Mouse (Mus musculus) MEL (cell line): ENCODE results near the gene Med23. TPM values are rescaled to one million over a fixed set of nuclear protein-coding genes. Genes with fewer than 3 reads are reported as not detected.

Experiments
- DNase-seq: peaks from one replicate; pipeline ENCODE4 v3.0.0; 2011; ENCODE audit warnings: low read depth, low spot score
- H3K27ac ChIP-seq: 2 replicates; pipeline ENCODE4 v1.5.1; 2012; ENCODE audit warnings: low read depth, mild to moderate bottlenecking, control low read depth, low read length, moderate library complexity; ENCODE audit not compliant: control insufficient read depth
- H3K27me3 ChIP-seq, 2 experiments: fragments of 150-350 bp in 1 of 2; sonication (generic) in 1 of 2; 2 replicates each; pipeline ENCODE4 v1.6.1; 2012; ENCODE audit warnings: low read length in 2 of 2, mild to moderate bottlenecking in 2 of 2, improper control_type of control experiment in 1 of 2, moderate library complexity in 1 of 2; ENCODE audit not compliant: insufficient read depth in 2 of 2, control insufficient read depth in 1 of 2
- H3K36me3 ChIP-seq, 2 experiments: 2 replicates each; pipeline ENCODE4 v1.6.1; 2012 to 2014; ENCODE audit warnings: low read length in 2 of 2, improper control_type of control experiment in 1 of 2, inconsistent platforms in 1 of 2, mild to moderate bottlenecking in 1 of 2; ENCODE audit not compliant: insufficient read depth in 2 of 2, control insufficient read depth in 1 of 2
- H3K4me1 ChIP-seq, 2 experiments: fragments of 150-350 bp in 1 of 2; sonication (generic) in 1 of 2; 2 replicates each; pipeline ENCODE4 v1.6.1; 2012; ENCODE audit warnings: low read length in 2 of 2, improper control_type of control experiment in 1 of 2, mild to moderate bottlenecking in 1 of 2; ENCODE audit not compliant: insufficient read depth in 2 of 2, control insufficient read depth in 1 of 2
- H3K4me3 ChIP-seq, 2 experiments: fragments of 150-350 bp in 1 of 2; sonication (generic) in 1 of 2; 2 replicates each; pipeline ENCODE4 v1.5.1; 2012; ENCODE audit warnings: low read depth in 2 of 2, low read length in 2 of 2, mild to moderate bottlenecking in 2 of 2, moderate library complexity in 2 of 2, control low read depth in 1 of 2, improper control_type of control experiment in 1 of 2; ENCODE audit not compliant: control insufficient read depth in 1 of 2, insufficient read depth in 1 of 2
- H3K79me2 ChIP-seq: 2 replicates; pipeline ENCODE4 v1.6.1; 2012; ENCODE audit warnings: mild to moderate bottlenecking, low read length, moderate library complexity; ENCODE audit not compliant: control insufficient read depth, poor library complexity, insufficient read depth
- H3K9ac ChIP-seq: 2 replicates; pipeline ENCODE4 v1.6.1; 2012; ENCODE audit warnings: low read depth, mild to moderate bottlenecking, control low read depth, low read length, moderate library complexity; ENCODE audit not compliant: control insufficient read depth, poor library complexity, severe bottlenecking
- H3K9me3 ChIP-seq: fragments of 150-350 bp; sonication (generic); replicated peaks from 2 replicates; pipeline ENCODE4 v1.6.1; 2012; ENCODE audit warnings: mild to moderate bottlenecking, low read length, improper control_type of control experiment, moderate library complexity; ENCODE audit not compliant: insufficient read depth
- CHD1 ChIP-seq: IDR thresholded peaks from 2 replicates; pipeline ENCODE4 v1.6.1; 2012; ENCODE audit warnings: low read depth, mild to moderate bottlenecking, inconsistent platforms, low read length, improper control_type of control experiment
- CHD2 ChIP-seq: IDR thresholded peaks from 2 replicates; pipeline ENCODE4 v1.6.1; 2011; ENCODE audit warnings: low read length, improper control_type of control experiment
- CTCF ChIP-seq, 3 experiments: IDR thresholded peaks in 2 of 3; conservative IDR thresholded peaks in 1 of 3; 2 replicates each; pipeline ENCODE4 v1.5.1; 2011 to 2012; ENCODE audit warnings: low read length in 3 of 3, low read depth in 2 of 3, mild to moderate bottlenecking in 2 of 3, improper control_type of control experiment in 1 of 3, inconsistent platforms in 1 of 3, mixed read lengths in 1 of 3, moderate library complexity in 1 of 3; ENCODE audit not compliant: control insufficient read depth in 1 of 3, insufficient read depth in 1 of 3, poor library complexity in 1 of 3, severe bottlenecking in 1 of 3
- E2F4 ChIP-seq: IDR thresholded peaks from 2 replicates; pipeline ENCODE4 v1.6.1; 2011; ENCODE audit warnings: low read depth, low read length, improper control_type of control experiment, borderline replicate concordance
- ELF1 ChIP-seq: IDR thresholded peaks from 2 replicates; pipeline ENCODE4 v1.6.1; 2014; ENCODE audit warnings: low read depth, mild to moderate bottlenecking, inconsistent platforms, low read length, improper control_type of control experiment, moderate library complexity
- EP300 ChIP-seq, 2 experiments: IDR thresholded peaks; 2 replicates each; pipeline ENCODE4 v1.6.1; 2011; ENCODE audit warnings: improper control_type of control experiment in 2 of 2, low read length in 2 of 2, low read depth in 1 of 2, mild to moderate bottlenecking in 1 of 2
- ETS1 ChIP-seq: IDR thresholded peaks from 2 replicates; pipeline ENCODE4 v1.6.1; 2012; ENCODE audit warnings: low read depth, mild to moderate bottlenecking, inconsistent platforms, low read length, improper control_type of control experiment, moderate library complexity
- KAT2A ChIP-seq: conservative IDR thresholded peaks from 2 replicates; pipeline ENCODE4 v1.6.1; 2012; ENCODE audit warnings: low read depth, low read length, improper control_type of control experiment, inconsistent platforms
- MAFK ChIP-seq: IDR thresholded peaks from 2 replicates; pipeline ENCODE4 v1.6.1; 2011; ENCODE audit warnings: low read depth, mild to moderate bottlenecking, low read length, improper control_type of control experiment, borderline replicate concordance
- MAZ ChIP-seq: IDR thresholded peaks from 2 replicates; pipeline ENCODE4 v1.6.1; 2012; ENCODE audit warnings: low read depth, mild to moderate bottlenecking, inconsistent platforms, low read length, improper control_type of control experiment
- MXI1 ChIP-seq: IDR thresholded peaks from 2 replicates; pipeline ENCODE4 v1.6.1; 2011; ENCODE audit warnings: mild to moderate bottlenecking, low read depth, low read length, improper control_type of control experiment
- MYB ChIP-seq: IDR thresholded peaks from 2 replicates; pipeline ENCODE4 v1.6.1; 2011; ENCODE audit warnings: mild to moderate bottlenecking, low read depth, low read length, improper control_type of control experiment
- MYC ChIP-seq: IDR thresholded peaks from 2 replicates; pipeline ENCODE4 v1.6.1; 2011; ENCODE audit warnings: low read depth, mild to moderate bottlenecking, low read length, improper control_type of control experiment, moderate library complexity
- POLR2AphosphoS2 ChIP-seq: IDR thresholded peaks from 2 replicates; pipeline ENCODE4 v1.6.1; 2011; ENCODE audit warnings: low read length, improper control_type of control experiment
- POLR2AphosphoS5 ChIP-seq: IDR thresholded peaks from 2 replicates; pipeline ENCODE4 v1.6.1; 2012; ENCODE audit warnings: low read depth, borderline replicate concordance, mild to moderate bottlenecking, inconsistent platforms, low read length, moderate library complexity, mixed read lengths
- RCOR1 ChIP-seq: IDR thresholded peaks from 2 replicates; pipeline ENCODE4 v1.6.1; 2012; ENCODE audit warnings: low read depth, mild to moderate bottlenecking, inconsistent platforms, low read length, improper control_type of control experiment
- SIN3A ChIP-seq: IDR thresholded peaks from 2 replicates; pipeline ENCODE4 v1.6.1; 2012; ENCODE audit warnings: low read length, improper control_type of control experiment, inconsistent platforms
- SMC3 ChIP-seq: IDR thresholded peaks from 2 replicates; pipeline ENCODE4 v1.6.1; 2011; ENCODE audit warnings: low read depth, low read length, improper control_type of control experiment
- TAL1 ChIP-seq: IDR thresholded peaks from 2 replicates; pipeline ENCODE4 v1.6.1; 2012; ENCODE audit warnings: mild to moderate bottlenecking, inconsistent platforms, low read length, moderate library complexity, mixed read lengths
- TBP ChIP-seq: IDR thresholded peaks from 2 replicates; pipeline ENCODE4 v1.8.0; 2011; ENCODE audit warnings: low read depth, low read length, improper control_type of control experiment
- UBTF ChIP-seq: IDR thresholded peaks from 2 replicates; pipeline ENCODE4 v1.6.1; 2012; ENCODE audit warnings: low read depth, mild to moderate bottlenecking, inconsistent platforms, low read length, improper control_type of control experiment, moderate library complexity, borderline replicate concordance; ENCODE audit not compliant: insufficient read depth
- USF1 ChIP-seq: IDR thresholded peaks from 2 replicates; pipeline ENCODE4 v1.6.1; 2014; ENCODE audit warnings: low read depth, mild to moderate bottlenecking, inconsistent platforms, low read length, improper control_type of control experiment, moderate library complexity
- USF2 ChIP-seq, 2 experiments: IDR thresholded peaks; 2 replicates each; pipeline ENCODE4 v1.6.1; 2011 to 2012; ENCODE audit warnings: improper control_type of control experiment in 2 of 2, low read length in 2 of 2, borderline replicate concordance in 1 of 2, inconsistent platforms in 1 of 2, low read depth in 1 of 2, mild to moderate bottlenecking in 1 of 2; ENCODE audit not compliant: insufficient read depth in 1 of 2
- ZNF384 ChIP-seq: IDR thresholded peaks from 2 replicates; pipeline ENCODE4 v1.6.1; 2012; ENCODE audit warnings: low read depth, mild to moderate bottlenecking, inconsistent platforms, low read length, improper control_type of control experiment
- polyA plus RNA-seq, 2 experiments: library from polyadenylated mRNA; stranded (reverse) in 1 of 2; unstranded in 1 of 2; fragments of >175 nt in 1 of 2; fragments of >200 nt in 1 of 2; gene quantifications; 2 replicates each; pipeline versions ENCODE4 v1.2.1 to v1.2.4; 2012; ENCODE audit warnings: low replicate concordance in 2 of 2, low read depth in 1 of 2; ENCODE audit not compliant: insufficient read length in 2 of 2, insufficient read depth in 1 of 2, missing spikeins in 1 of 2
- total RNA-seq: library from RNA; depleted of rRNA; stranded (reverse); fragments of 300-350 nt; gene quantifications from 2 replicates; pipeline ENCODE4 v1.2.3, GENCODE M21; 2012

Gene Med23
- total and polyA plus RNA-seq, 3 experiments: 18.8 to 52.2 (median 23.7) TPM

- Histone ChIP-seq H3K4me3 (no peak overlapping the region), H3K4me1 (no peaks in the 10 kb centered on the region), H3K27ac (no peak overlapping the region), H3K36me3 (no peaks in the 10 kb centered on the region), H3K9me3 (no peaks in the 10 kb centered on the region), H3K79me2 (no peaks in the 10 kb centered on the region), H3K27me3 (no peaks in the 10 kb centered on the region), H3K9ac (no peak overlapping the region)
- no peak for TF ChIP-seq ELF1
- no peak for TF ChIP-seq POLR2AphosphoS5
- no peak for TF ChIP-seq USF1
- TF ChIP-seq SMC3: no peak
- TF ChIP-seq E2F4: no peak
- no peak for DNase-seq
Observed at GRCm38 (mm10) chr10:24930143-24930542, 60.4 kb downstream of the Med23 start.

- no peak overlapping the region for H3K9ac ChIP-seq
- H3K9me3 ChIP-seq: no peaks in the 10 kb centered on the region
- H3K4me3 ChIP-seq: no peak overlapping the region
- H3K79me2 ChIP-seq: no peaks in the 10 kb centered on the region
- no peak for DNase-seq
- H3K27ac ChIP-seq: no peak overlapping the region
- TF ChIP-seq MYC (no peak), ZNF384 (no peak), RCOR1 (no peak), UBTF (no peak), TBP (no peak), MAFK (no peak), SIN3A (no peak), MYB (no peak), KAT2A (no peak), CTCF (IDR thresholded peaks at IDR 0.05 in 2 of 3, conservative IDR thresholded peaks at IDR 0.05 in 1 of 3; ENCODE audit: control insufficient read depth in 1 of 3, insufficient read depth in 1 of 3, low read depth in 2 of 3, low read length in 3 of 3, poor library complexity in 1 of 3, severe bottlenecking in 1 of 3) (no peak), ETS1 (no peak), CHD1 (no peak), EP300 (IDR thresholded peaks at IDR 0.05; ENCODE audit: low read depth in 1 of 2, low read length in 2 of 2) (no peak), TAL1 (no peak), POLR2AphosphoS2 (no peak), CHD2 (no peak), USF2 (IDR thresholded peaks at IDR 0.05; ENCODE audit: borderline replicate concordance in 1 of 2, insufficient read depth in 1 of 2, low read depth in 1 of 2, low read length in 2 of 2) (no peak), MAZ (no peak), MXI1 (no peak)
- TF ChIP-seq, all 39 proteins: peak for 0
- peaks cover 0 to 5% of the 10 kb centered on the region in 2 experiments; a peak in 2 of 4 replicates for H3K36me3 ChIP-seq
- H3K4me1 ChIP-seq: peaks cover 5 to 18% of the 10 kb centered on the region in 2 experiments; a peak in 3 of 4 replicates
- no peaks in the 10 kb centered on the region; a peak in 1 of 4 replicates for H3K27me3 ChIP-seq
Observed at GRCm38 (mm10) chr10:24947871-24948270, 78.1 kb downstream of the Med23 start.
